Comparison of ENCODE assay signal across 10 mouse cellular contexts in the genomic region with DNA sequence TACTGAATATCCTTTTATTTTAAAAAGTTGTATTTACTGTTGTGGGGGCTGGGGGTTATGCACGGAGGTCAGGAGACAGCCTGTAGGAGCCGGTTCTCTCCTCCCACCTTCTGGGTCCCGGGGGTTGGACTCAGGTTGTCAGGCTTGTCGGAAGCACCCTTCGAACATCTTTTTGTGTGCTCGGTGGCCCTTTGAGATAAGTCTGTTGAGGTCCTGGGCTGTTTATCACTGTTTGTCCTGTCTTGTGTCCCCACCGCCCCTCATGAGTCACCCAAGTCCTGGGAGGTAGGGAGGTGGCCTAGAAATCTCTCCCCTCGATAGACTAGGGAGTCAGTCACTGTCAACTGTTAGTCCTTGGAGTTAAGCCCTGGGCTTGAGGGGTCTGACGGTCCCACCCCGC.
"Had no signal": no experiment of that assay in that cellular context is flagged by ENCODE, and none has a peak within 500 bp of the region (broad histone marks: within the 10 kb centered on the region; RNA-seq: fewer than 3 reads in every experiment).

No protein-coding gene starts in this region.

- DNase-seq: kidney, adult 8-10 months; kidney, postnatal 25 days; lung, adult 2 months; lung, postnatal 36 days; thymus, adult 2 months; thymus, postnatal 36 days had no signal

- H3K27ac ChIP-seq: limb, embryonic 12.5 days; stomach, embryonic 15.5 days had no signal

- H3K9ac ChIP-seq: limb, embryonic 12.5 days; stomach, embryonic 15.5 days had no signal

- H3K9me3 ChIP-seq: limb, embryonic 12.5 days; stomach, embryonic 15.5 days had no signal

- ATAC-seq: intestine, embryonic 16.5 days; lung, postnatal 0 days had no signal

- H3K36me3 ChIP-seq: stomach, embryonic 15.5 days had no signal

- H3K4me2 ChIP-seq: limb, embryonic 12.5 days; stomach, embryonic 15.5 days had no signal

- H3K27me3 ChIP-seq: limb, embryonic 12.5 days; stomach, embryonic 15.5 days had no signal

- H3K4me3 ChIP-seq: limb, embryonic 12.5 days; stomach, embryonic 15.5 days had no signal
